Comparison of ENCODE assay signal across 14 mouse cellular contexts in genomic region chr9:110583521-110583920, GRCm38 (mm10).
"Had no signal": no experiment of that assay in that cellular context is flagged by ENCODE, and none has a peak within 500 bp of the region (broad histone marks: within the 10 kb centered on the region; RNA-seq: fewer than 3 reads in every experiment).

No protein-coding gene starts in this region.

- H3K4me1 ChIP-seq: limb, embryonic 12.5 days; limb, embryonic 15.5 days; liver, embryonic 15.5 days; lung, embryonic 15.5 days had no signal

- H3K4me3 ChIP-seq: limb, embryonic 12.5 days; limb, embryonic 15.5 days; liver, embryonic 15.5 days; lung, embryonic 15.5 days had no signal

- DNase-seq: kidney, postnatal 14 days; kidney, postnatal 4 days; left cerebral cortex, postnatal 4 days; lung, adult 18-20 months; lung, postnatal 10 days; lung, postnatal 36 days; midbrain, embryonic 14.5 days; thymus, adult 18-20 months; thymus, postnatal 14 days; thymus, postnatal 4 days had no signal

- H3K27me3 ChIP-seq: limb, embryonic 12.5 days; limb, embryonic 15.5 days; liver, embryonic 15.5 days; lung, embryonic 15.5 days had no signal

- H3K27ac ChIP-seq: limb, embryonic 12.5 days; limb, embryonic 15.5 days; liver, embryonic 15.5 days; lung, embryonic 15.5 days had no signal
